Mouse (Mus musculus): Measurements from ENCODE around the gene D10Wsu102e. TPM values are rescaled to one million over a fixed set of nuclear protein-coding genes. Genes with fewer than 3 reads are reported as not detected.

D10Wsu102e gene
- 1.3 and 1.5 TPM in 2 replicates for polyA plus RNA-seq (2016; fragmentation: Nextera tagmentation; extraction: Ambion mirVana)

DNA sequence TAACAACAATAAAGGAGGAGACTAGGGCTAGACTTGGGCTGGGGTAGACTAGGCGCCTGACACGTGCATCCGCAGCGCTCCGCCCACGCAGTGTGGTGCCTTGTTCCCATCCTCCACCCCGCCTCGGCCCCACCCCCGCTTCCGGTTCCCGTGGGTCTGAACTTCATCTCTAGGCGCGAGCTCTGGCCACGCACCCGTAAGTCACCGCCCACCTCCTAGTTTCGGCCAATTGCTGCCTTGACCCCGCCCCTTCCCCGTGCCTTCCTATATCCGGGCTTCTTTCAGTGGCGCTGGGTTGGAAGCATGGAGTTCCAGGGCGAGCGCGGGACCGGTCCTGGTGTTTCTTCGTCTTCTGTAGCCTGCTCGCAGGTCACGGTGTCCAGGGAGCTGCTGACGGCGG is at the start of gene D10Wsu102e:
Gene D10Wsu102e (plus strand): TSS at position 266 of the 400 bp plus-strand sequence.
- H3K4me3 ChIP-seq (replicated peaks): peak within 1 kb of the TSS; percentile 92
- H3K4me2 ChIP-seq: peak within 1 kb of the TSS; percentile 74
- H3K4me1 ChIP-seq: peaks cover 12% of the 10 kb centered on the region
- H3K9ac ChIP-seq: peak within 1 kb of the TSS; percentile 82
- no peaks in the 10 kb centered on the region for H3K9me3 ChIP-seq
- no peaks in the 10 kb centered on the region for H3K27me3 ChIP-seq
- WGBS: under 1% methylated on average over 30 of the region's 30 CpGs
- peak within 1 kb of the TSS; percentile 71 for H3K27ac ChIP-seq
- H3K36me3 ChIP-seq (replicated peaks): peaks cover 26% of the 10 kb centered on the region
- ATAC-seq (ENCODE audit: low FRiP score): peak; percentile 99

DNA sequence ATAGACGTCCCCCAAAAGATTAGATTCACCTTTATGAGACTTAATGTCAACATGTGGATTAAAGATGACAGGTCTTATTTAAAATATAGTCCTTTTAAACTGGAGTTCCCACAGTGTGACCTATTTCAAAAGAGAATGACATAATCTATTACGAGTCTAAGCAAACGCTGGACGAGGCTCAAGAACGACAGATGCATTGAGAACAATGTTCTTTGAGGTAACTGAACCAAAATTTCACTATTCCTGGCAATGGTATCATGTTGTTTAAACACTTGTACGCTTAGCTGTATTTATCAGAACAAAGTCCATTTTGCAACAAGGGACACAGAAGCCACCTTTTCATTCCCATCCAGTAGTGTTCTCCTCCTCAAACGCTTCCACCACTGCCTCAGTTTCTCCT is 49.7 kb upstream of the D10Wsu102e start:
- H3K4me1 ChIP-seq: no peaks in the 10 kb centered on the region

DNA sequence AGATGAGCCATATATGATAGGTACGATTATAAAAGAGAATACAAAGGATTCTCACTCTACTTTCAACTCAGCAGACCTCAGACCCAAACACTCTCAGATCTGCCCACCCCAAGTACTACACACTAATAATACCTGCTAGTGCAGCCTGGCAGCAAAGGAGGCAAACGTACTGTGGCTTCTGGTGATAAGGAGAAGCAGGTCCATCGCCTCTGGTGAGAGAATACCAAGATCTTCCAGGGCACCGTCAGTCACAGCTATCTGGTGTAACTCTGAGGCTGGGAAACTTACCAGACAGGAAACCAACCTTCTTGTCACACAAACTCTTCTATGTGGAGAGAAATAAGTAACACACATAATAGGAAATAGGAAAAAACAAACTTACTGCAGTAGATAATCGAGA is 47.0 kb upstream of the D10Wsu102e start:
- WGBS: 89% methylated on average over 5 of the region's 5 CpGs

More for the DNA sequence above, 49.7 kb upstream of the D10Wsu102e start:
- WGBS: 92% methylated on average over 7 of the region's 7 CpGs
- H3K4me2 ChIP-seq: no peak overlapping the region
- H3K4me3 ChIP-seq (replicated peaks): no peak overlapping the region
- H3K9ac ChIP-seq: no peak overlapping the region
- no peak overlapping the region for H3K27ac ChIP-seq
- ATAC-seq (ENCODE audit: low FRiP score): no peak
- H3K9me3 ChIP-seq: 0 out of 2 replicates have a peak, but pooled peaks cover 6% of the 10 kb centered on the region
- H3K36me3 ChIP-seq (replicated peaks): no peaks in the 10 kb centered on the region
- no peaks in the 10 kb centered on the region for H3K27me3 ChIP-seq

DNA sequence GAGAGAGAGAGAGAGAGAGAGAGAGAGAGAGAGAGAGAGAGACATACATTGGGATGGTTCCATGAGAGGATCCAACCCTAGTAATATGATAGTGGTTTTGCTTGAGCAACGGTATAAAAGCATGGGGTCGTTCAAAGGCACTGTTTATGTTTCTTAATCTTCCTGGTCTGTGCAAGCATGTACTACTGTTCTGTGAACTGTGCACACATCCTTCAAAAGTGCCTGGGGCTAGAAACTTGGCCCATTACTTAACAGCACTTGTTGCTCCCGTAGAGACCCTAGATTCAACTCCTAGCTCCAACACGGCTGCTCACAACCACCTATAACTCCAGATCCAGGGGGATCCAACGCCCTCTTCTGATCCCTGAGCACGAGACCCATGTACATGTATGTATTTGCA is 39.6 kb upstream of the D10Wsu102e start:
- H3K27me3 ChIP-seq: peaks cover 26% of the 10 kb centered on the region
- H3K27ac ChIP-seq: no peak overlapping the region
- no peak overlapping the region for H3K9ac ChIP-seq
- 86% methylated on average over 6 of the region's 6 CpGs for WGBS
- ATAC-seq (ENCODE audit: low FRiP score): no peak
- no peak overlapping the region for H3K4me2 ChIP-seq
- no peaks in the 10 kb centered on the region for H3K36me3 ChIP-seq (replicated peaks)
- H3K9me3 ChIP-seq: no peaks in the 10 kb centered on the region
- peaks cover 6% of the 10 kb centered on the region; the same call in 1 of the 2 replicates for H3K4me1 ChIP-seq
- no peak overlapping the region for H3K4me3 ChIP-seq (replicated peaks)

More for the DNA sequence above, 47.0 kb upstream of the D10Wsu102e start:
- Histone ChIP-seq H3K27me3 (no peaks in the 10 kb centered on the region), H3K27ac (no peak overlapping the region), H3K9ac (no peak overlapping the region), H3K9me3 (0 out of 2 replicates have a peak, but pooled peaks cover 6% of the 10 kb centered on the region), H3K4me1 (no peaks in the 10 kb centered on the region), H3K4me3 (replicated peaks) (no peak overlapping the region), H3K4me2 (no peak overlapping the region), H3K36me3 (replicated peaks) (no peaks in the 10 kb centered on the region)
- no peak for ATAC-seq (ENCODE audit: low FRiP score)

DNA sequence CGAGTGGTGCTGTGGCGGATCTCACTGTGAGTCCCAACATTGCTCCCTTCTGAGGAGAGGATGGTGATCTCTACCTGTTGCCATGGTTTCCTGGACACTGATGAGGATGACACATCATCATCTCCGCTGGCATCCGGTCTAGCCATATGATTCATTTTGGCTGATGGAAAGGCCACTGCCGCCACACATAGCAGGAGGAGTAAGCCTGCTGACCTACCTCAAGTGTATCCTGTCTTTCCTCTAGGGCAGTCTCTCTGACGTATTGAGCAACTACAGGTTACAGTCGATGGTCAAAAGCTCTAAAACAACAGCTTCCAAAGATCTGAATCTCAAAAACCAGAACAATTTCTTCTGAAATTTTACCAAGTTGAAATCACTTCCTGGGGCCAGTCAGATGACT is 39.2 kb upstream of the D10Wsu102e start:
- H3K4me1 ChIP-seq: peaks cover 6% of the 10 kb centered on the region; the same call in 1 of the 2 replicates
- no peak overlapping the region for H3K9ac ChIP-seq
- H3K27me3 ChIP-seq: peaks cover 26% of the 10 kb centered on the region
- no peaks in the 10 kb centered on the region for H3K9me3 ChIP-seq
- no peak overlapping the region for H3K4me2 ChIP-seq
- no peak overlapping the region for H3K27ac ChIP-seq
- H3K36me3 ChIP-seq (replicated peaks): no peaks in the 10 kb centered on the region
- ATAC-seq (ENCODE audit: low FRiP score): no peak
- WGBS: 93% methylated on average over 7 of the region's 7 CpGs
- H3K4me3 ChIP-seq (replicated peaks): no peak overlapping the region

DNA sequence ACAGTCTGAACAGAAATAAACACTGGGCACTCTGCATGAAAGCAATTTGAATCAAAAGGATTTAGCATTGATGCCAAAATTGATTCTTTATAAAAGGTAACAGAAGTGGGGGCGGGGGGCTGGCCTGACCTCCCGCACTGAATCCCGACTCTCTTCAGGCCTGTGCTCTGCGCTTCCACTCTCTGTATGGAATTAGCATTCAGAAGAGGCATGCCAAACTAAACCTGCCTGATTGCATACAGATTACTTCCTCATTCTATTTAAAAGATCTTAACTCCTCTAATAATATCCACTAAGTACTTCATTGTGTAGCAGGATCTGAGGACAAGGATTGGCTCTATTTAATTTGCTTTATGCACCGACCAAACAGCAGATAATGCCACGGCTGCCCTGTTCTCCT is 38.5 kb upstream of the D10Wsu102e start:
- H3K4me3 ChIP-seq (replicated peaks): no peak overlapping the region
- ATAC-seq (ENCODE audit: low FRiP score): no peak
- no peak overlapping the region for H3K4me2 ChIP-seq
- no peaks in the 10 kb centered on the region for H3K9me3 ChIP-seq
- H3K27me3 ChIP-seq: peaks cover 26% of the 10 kb centered on the region
- WGBS: 26% methylated on average over 6 of the region's 6 CpGs
- H3K36me3 ChIP-seq (replicated peaks): no peaks in the 10 kb centered on the region
- no peak overlapping the region for H3K9ac ChIP-seq
- peaks cover 6% of the 10 kb centered on the region; the same call in 1 of the 2 replicates for H3K4me1 ChIP-seq
- H3K27ac ChIP-seq: no peak overlapping the region

DNA sequence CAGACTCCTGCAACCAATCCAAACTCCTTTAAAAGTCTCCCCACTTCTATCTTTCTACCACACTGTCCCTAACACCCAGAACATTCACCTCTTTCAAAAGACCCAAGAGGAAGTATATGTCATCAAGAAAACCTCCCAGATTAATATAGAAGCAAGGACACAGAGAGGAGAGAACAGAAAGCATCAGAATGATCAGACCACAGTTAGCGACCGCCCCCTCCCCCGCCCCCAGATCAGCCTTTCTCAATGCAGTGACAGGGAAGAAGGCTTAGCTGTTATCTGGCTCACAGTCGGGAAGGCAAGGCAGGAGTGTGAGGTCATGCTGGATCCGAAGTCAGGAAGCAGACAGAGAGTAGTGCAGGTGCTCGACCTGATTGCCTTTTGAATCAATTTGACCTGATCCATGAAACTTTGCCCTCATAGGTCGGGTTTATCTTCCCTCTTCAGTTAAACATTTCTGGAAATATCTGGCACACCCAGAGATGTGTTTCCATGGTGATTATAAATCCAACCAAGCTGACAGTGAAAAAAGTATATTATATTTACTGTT is 37.4 kb upstream of the D10Wsu102e start:
- H3K36me3 ChIP-seq (replicated peaks): no peaks in the 10 kb centered on the region
- H3K27ac ChIP-seq: no peak overlapping the region
- H3K4me1 ChIP-seq: peaks cover 6% of the 10 kb centered on the region; the same call in 1 of the 2 replicates
- no peaks in the 10 kb centered on the region for H3K9me3 ChIP-seq
- peaks cover 26% of the 10 kb centered on the region for H3K27me3 ChIP-seq
- no peak for ATAC-seq (ENCODE audit: low FRiP score)
- no peak overlapping the region for H3K4me2 ChIP-seq
- WGBS: 52% methylated on average over 7 of the region's 7 CpGs
- no peak overlapping the region for H3K9ac ChIP-seq
- no peak overlapping the region for H3K4me3 ChIP-seq (replicated peaks)

DNA sequence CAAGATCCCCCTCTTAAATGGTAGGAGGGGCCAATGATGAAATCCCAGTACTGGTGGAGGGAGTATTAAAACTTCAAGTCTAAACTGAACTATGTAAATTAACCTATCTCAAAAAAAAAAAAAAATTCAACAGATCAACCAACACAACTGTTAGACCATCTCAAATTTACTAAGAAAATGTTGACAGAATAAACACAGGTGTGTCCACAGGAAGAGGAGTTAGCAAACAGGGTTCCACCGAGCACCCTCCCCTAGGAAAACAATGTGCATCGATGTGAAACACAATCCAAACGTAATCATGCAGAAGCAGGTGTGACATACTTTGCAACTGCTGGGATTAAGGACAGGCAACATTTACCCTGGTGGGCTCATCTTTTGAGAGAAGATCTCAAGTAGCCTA is 35.1 kb upstream of the D10Wsu102e start:
- H3K36me3 ChIP-seq (replicated peaks): no peaks in the 10 kb centered on the region
- H3K9ac ChIP-seq: no peak overlapping the region
- H3K27me3 ChIP-seq: peaks cover 21% of the 10 kb centered on the region
- H3K4me3 ChIP-seq (replicated peaks): no peak overlapping the region
- WGBS: 80% methylated on average over 3 of the region's 3 CpGs
- H3K27ac ChIP-seq: no peak overlapping the region
- H3K9me3 ChIP-seq: no peaks in the 10 kb centered on the region
- H3K4me1 ChIP-seq: peaks cover 6% of the 10 kb centered on the region; the same call in 1 of the 2 replicates
- H3K4me2 ChIP-seq: no peak overlapping the region
- no peak for ATAC-seq (ENCODE audit: low FRiP score)

DNA sequence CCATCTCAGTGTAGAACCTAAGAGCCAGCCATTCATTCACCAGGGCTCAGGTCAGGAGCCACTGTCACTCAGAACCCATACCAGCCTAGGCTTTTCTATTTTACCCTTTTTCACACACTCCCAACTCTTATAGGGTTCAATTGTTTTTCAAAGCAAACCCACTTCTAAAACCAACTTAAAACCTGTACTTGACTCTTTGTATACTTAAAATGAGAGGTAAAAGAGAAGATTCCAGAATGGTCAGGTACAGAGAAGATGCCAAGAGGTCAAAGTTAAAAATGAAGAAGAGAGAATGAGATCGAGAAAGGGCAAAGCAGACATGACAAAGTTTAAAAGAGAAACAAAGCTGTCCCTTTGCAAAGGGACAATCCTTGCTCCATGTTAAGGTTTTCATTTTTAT is 34.1 kb upstream of the D10Wsu102e start:
- 92% methylated on average over 1 of the region's 1 CpGs for WGBS
- no peak for ATAC-seq (ENCODE audit: low FRiP score)
- Histone ChIP-seq H3K27ac (no peak overlapping the region), H3K36me3 (replicated peaks) (no peaks in the 10 kb centered on the region), H3K4me3 (replicated peaks) (no peak overlapping the region), H3K9me3 (no peaks in the 10 kb centered on the region), H3K4me1 (peaks cover 6% of the 10 kb centered on the region; the same call in 1 of the 2 replicates), H3K4me2 (no peak overlapping the region), H3K27me3 (peaks cover 18% of the 10 kb centered on the region), H3K9ac (no peak overlapping the region)

DNA sequence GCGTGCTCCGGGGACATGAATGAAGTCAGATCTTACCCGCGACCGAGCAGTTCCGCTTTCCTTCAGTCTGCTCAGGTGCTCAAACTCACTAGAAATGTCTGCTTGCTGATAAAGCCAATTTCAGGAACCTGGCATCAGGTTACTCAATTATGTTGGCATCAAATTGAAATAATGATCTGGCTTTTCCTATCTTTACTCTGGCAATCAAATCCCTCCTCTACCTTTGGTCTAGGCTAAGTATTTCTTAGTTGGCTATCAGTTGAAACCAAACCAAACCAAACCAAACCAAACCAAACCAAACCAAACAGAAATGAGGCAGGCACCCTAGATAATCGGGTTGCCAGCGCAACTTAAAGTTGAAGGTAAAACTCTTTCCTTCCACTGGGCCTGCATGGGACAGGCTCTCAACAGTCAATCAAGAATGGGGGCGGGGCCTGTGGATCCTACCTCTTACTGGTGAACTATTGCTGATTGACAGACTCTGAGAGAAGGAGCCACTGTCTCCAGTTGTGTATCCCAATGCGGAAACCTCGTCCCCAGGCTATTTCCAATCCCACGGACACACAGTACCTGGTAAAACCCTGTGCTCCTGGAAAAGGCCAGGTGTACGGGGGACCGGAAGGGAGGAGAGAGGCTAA is 33.3 kb upstream of the D10Wsu102e start:
- Histone ChIP-seq H3K4me2 (no peak overlapping the region), H3K4me3 (replicated peaks) (no peak overlapping the region), H3K9ac (no peak overlapping the region), H3K9me3 (no peaks in the 10 kb centered on the region), H3K36me3 (replicated peaks) (no peaks in the 10 kb centered on the region), H3K4me1 (peaks cover 2% of the 10 kb centered on the region; the same call in 1 of the 2 replicates), H3K27me3 (peaks cover 18% of the 10 kb centered on the region), H3K27ac (no peak overlapping the region)
- WGBS: 88% methylated on average over 14 of the region's 14 CpGs
- no peak for ATAC-seq (ENCODE audit: low FRiP score)

DNA sequence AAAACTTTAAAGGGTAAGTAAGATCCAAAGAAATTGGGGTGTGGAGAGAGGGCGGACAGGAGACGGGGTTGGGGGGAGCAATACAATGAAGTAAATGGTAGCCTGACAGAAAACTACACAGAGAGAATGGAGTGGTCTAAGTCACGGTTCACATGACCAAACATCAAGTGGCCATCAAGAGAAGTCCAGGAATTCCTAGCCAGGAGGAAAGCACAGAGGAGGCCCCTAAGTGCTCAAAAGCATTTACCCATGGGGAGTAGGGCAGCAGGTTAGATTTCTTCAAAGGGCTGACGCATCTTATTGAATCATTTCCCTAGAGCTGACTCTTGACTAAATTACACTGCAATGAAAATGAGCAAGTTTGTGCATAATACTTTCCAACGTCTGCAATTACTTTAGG is 31.2 kb upstream of the D10Wsu102e start:
- no peak overlapping the region for H3K4me3 ChIP-seq (replicated peaks)
- no peaks in the 10 kb centered on the region for H3K36me3 ChIP-seq (replicated peaks)
- no peak for ATAC-seq (ENCODE audit: low FRiP score)
- H3K9me3 ChIP-seq: no peaks in the 10 kb centered on the region
- H3K4me2 ChIP-seq: no peak overlapping the region
- 70% methylated on average over 5 of the region's 5 CpGs for WGBS
- H3K27me3 ChIP-seq: peaks cover 5% of the 10 kb centered on the region; the same call in 1 of the 2 replicates
- H3K4me1 ChIP-seq: no peaks in the 10 kb centered on the region
- H3K9ac ChIP-seq: no peak overlapping the region
- no peak overlapping the region for H3K27ac ChIP-seq

DNA sequence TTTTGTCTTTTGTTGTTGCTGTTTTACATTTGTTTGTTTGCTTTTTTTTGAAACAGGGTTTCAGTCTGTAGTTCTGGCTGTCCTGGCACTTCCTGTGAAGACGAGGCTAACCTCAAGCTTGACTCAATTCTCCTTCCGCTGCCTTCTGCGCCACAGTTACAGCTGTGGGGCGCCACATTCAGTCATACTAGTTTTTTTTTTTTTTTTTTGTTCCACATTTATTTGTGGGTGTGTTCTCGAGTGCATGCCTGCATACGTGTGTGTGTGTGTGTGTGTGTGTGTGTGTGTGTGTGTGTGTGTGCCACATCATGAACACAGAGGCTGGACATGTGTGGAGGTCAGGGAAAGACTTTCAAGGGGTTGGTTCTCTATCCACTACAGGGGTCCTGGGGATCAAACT is 29.7 kb upstream of the D10Wsu102e start:
- Histone ChIP-seq H3K4me3 (replicated peaks) (no peak overlapping the region), H3K27me3 (peaks cover 18% of the 10 kb centered on the region), H3K27ac (no peak overlapping the region), H3K36me3 (replicated peaks) (no peaks in the 10 kb centered on the region), H3K4me1 (no peaks in the 10 kb centered on the region), H3K4me2 (no peak overlapping the region), H3K9ac (no peak overlapping the region), H3K9me3 (no peaks in the 10 kb centered on the region)
- ATAC-seq (ENCODE audit: low FRiP score): no peak
- WGBS: 78% methylated on average over 6 of the region's 6 CpGs

DNA sequence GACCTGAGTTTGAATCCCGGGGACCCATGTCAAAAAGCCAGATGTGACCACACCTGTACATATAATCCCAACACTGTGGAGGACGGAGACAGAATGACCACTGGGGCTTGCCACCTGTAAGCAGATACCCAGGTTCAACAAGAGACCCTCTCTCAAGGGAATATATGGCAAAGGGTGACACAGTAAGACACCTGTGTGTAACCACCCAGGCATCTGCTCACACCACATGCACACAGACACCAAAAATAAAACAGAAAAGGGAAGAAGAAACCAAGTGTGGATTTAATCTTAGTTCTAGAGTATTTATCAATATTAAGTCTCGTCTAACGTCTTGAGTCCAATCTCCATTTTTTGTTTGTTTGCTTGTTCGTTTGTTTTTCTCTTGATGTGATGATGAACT is 28.2 kb upstream of the D10Wsu102e start:
- Histone ChIP-seq H3K9ac (no peak overlapping the region), H3K4me3 (replicated peaks) (no peak overlapping the region), H3K4me1 (peaks cover 4% of the 10 kb centered on the region; the same call in 1 of the 2 replicates), H3K36me3 (replicated peaks) (no peaks in the 10 kb centered on the region), H3K9me3 (no peaks in the 10 kb centered on the region), H3K4me2 (no peak overlapping the region), H3K27me3 (peaks cover 30% of the 10 kb centered on the region), H3K27ac (no peak overlapping the region)
- 96% methylated on average over 5 of the region's 5 CpGs for WGBS
- no peak for ATAC-seq (ENCODE audit: low FRiP score)
